Mouse (Mus musculus) midbrain, embryonic 16.5 days (tissue): ENCODE data around the gene Npy. TPM values are rescaled to one million over a fixed set of nuclear protein-coding genes. Genes with fewer than 3 reads are reported as not detected.

Source experiments
- ATAC-seq: fragments of 200-750 bp; cut with Nextera tagmentation; 2 replicates; pipeline ENCODE4 v1.8.0; 2017; ENCODE audit warnings: moderate TSS enrichment
- H3K27ac ChIP-seq: fragments of 300-500 bp; sonication (generic); 2 replicates; pipeline ENCODE4 v1.5.1; 2014; ENCODE audit warnings: mild to moderate bottlenecking, low read length, mixed read lengths
- H3K27me3 ChIP-seq: fragments of 300-500 bp; sonication (generic); 2 replicates; pipeline ENCODE4 v1.6.1; 2014; ENCODE audit warnings: low read depth, low read length, mixed read lengths; ENCODE audit not compliant: control insufficient read depth, insufficient read depth
- H3K36me3 ChIP-seq: fragments of 300-500 bp; sonication (generic); 2 replicates; pipeline ENCODE4 v1.6.1; 2014; ENCODE audit warnings: mild to moderate bottlenecking, low read length, moderate library complexity, mixed read lengths; ENCODE audit not compliant: control insufficient read depth, insufficient read depth
- H3K4me1 ChIP-seq: fragments of 300-500 bp; sonication (generic); 2 replicates; pipeline ENCODE4 v1.6.1; 2014; ENCODE audit warnings: mild to moderate bottlenecking, low read length, mixed read lengths; ENCODE audit not compliant: control insufficient read depth, insufficient read depth
- H3K4me2 ChIP-seq: fragments of 300-500 bp; sonication (generic); 2 replicates; pipeline ENCODE4 v1.6.1; 2014; ENCODE audit warnings: mild to moderate bottlenecking, low read length, mixed read lengths
- H3K4me3 ChIP-seq: fragments of 300-500 bp; sonication (generic); 2 replicates; pipeline ENCODE4 v1.5.1; 2014; ENCODE audit warnings: low read depth, mild to moderate bottlenecking, low read length, moderate library complexity, mixed read lengths
- H3K9ac ChIP-seq: fragments of 300-500 bp; sonication (generic); 2 replicates; pipeline ENCODE4 v1.6.1; 2014; ENCODE audit warnings: low read depth, low read length, mixed read lengths
- H3K9me3 ChIP-seq: fragments of 300-500 bp; sonication (generic); replicated peaks from 2 replicates; pipeline ENCODE4 v1.6.1; 2014; ENCODE audit warnings: mild to moderate bottlenecking, low read length, mixed read lengths; ENCODE audit not compliant: control insufficient read depth, poor library complexity, severe bottlenecking
- whole genome bisulfite sequencing: fragments of 180-500 bp; shearing (Covaris S2); extraction: QIAGEN DNeasy Blood & Tissue Kit; methylation state at CpG from one replicate; pipeline ENCODE4 v1.1.7; 2014; 5-methylcytosine and 5-hydroxymethylcytosine counted together
- polyA plus RNA-seq: library from polyadenylated mRNA; unstranded; fragments of >200 nt; fragmentation: Nextera tagmentation; extraction: Ambion mirVana; gene quantifications from 2 replicates; pipeline ENCODE4 v1.2.1, GENCODE M21; 2015

Npy gene
- polyA plus RNA-seq: 98.2 and 130 TPM in 2 replicates

DNA sequence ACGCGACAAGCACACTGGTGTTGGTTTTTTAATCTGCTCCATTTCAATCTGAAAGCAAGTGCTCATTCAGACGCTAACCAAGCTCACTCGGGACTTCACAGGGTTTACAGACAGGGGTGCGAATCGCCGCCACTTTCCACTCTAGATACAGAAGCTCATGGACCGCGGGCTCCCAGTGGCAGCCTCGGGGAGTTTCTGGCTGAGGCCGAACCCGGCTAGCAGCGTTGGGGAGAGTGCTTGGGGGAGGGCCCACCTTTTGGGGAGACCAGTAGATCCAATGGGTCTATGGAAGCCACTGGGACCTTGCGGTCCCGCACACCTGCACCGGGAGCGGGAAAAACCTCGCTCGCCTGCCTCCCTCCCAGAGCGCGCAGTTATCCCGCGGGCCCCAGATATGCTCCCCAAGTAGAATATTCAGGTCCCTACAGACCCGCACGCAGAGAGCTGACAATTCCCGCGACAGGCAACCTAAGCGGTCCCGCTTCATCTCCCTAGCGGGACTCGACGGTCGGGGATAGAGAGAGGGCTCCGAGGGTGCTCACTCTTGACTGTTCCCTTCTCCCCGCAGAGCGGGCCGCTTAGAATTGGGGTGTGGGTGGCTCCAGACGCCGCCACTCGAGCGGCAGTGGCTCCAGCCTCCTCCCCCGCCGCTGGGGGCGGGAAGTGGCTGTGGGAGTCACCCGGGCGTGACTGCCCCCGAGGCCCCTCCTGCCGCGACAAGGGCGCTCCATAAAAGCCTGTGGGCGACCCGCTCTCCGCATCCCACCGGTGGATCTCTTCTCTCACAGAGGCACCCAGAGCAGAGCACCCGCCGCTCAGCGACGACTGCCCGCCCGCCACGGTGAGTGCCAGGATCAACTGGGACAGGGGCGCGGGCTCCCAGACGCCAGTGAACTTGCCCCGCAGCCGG, at the start of gene Npy:
Gene Npy, plus strand, starts transcription at position 750 of the 910 bp plus-strand sequence.
- H3K4me2 ChIP-seq: peak within 1 kb of the TSS; percentile 83
- no peaks in the 10 kb centered on the region for H3K9me3 ChIP-seq
- no peak within 1 kb of the TSS for H3K27ac ChIP-seq
- under 1% methylated on average over 65 of the region's 66 CpGs for WGBS
- H3K4me3 ChIP-seq: peak within 1 kb of the TSS; percentile 45
- H3K27me3 ChIP-seq: peaks cover 26% of the 10 kb centered on the region
- peak within 1 kb of the TSS; percentile 54 for H3K9ac ChIP-seq
- ATAC-seq: peak; percentile 76
- H3K36me3 ChIP-seq: no peaks in the 10 kb centered on the region
- H3K4me1 ChIP-seq: peaks cover 10% of the 10 kb centered on the region; the same call in 1 of the 2 replicates

DNA sequence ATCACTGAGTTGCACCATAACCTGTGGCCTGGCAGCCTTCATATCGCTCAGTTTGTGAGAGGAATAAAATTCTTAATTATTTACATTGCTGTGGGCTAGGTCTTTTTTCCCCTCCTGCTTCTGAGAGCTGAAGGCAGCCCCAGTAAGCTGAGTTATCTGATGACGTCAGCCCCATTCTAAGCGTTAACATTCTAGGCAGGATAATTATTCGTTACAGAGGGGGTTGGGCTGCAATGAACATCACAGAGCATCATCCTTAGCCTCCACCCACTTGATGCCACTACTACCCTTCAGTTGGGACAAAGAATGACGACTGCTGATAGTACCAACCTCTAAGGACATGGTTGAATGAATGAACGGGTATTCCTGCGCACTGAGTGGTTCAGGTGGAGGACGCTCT, 47.5 kb upstream of the Npy start:
- ATAC-seq: no peak
- Histone ChIP-seq H3K9me3 (no peaks in the 10 kb centered on the region), H3K4me2 (no peak overlapping the region), H3K9ac (no peak overlapping the region), H3K27me3 (no peaks in the 10 kb centered on the region), H3K4me1 (peaks cover 9% of the 10 kb centered on the region; the same call in 1 of the 2 replicates), H3K36me3 (no peaks in the 10 kb centered on the region), H3K27ac (no peak overlapping the region), H3K4me3 (no peak overlapping the region)
- 56% methylated on average over 8 of the region's 8 CpGs for WGBS

DNA sequence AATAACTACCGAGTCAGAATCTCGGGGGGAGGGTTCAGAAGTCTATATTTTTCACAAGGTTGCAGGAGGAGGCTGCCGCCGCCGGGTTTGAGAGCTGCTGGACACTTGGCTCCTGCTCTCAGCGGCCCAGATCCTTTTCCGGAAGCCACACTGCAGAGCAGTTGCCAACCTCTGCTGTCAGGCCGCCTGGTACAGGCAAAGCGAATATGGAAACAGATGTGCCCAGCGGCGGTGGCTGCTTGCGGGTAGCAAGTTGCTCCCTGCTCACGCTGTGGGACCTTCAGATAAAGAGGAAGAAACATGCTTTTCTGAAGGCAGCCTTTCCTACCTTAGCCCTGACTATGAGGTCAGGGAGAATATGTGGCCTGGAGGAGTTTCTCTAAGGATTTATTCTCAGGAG, 44.4 kb upstream of the Npy start:
- Histone ChIP-seq H3K27me3 (no peaks in the 10 kb centered on the region), H3K4me2 (no peak overlapping the region), H3K9me3 (no peaks in the 10 kb centered on the region), H3K9ac (no peak overlapping the region), H3K27ac (no peak overlapping the region), H3K4me3 (no peak overlapping the region), H3K36me3 (no peaks in the 10 kb centered on the region), H3K4me1 (peaks cover 9% of the 10 kb centered on the region; the same call in 1 of the 2 replicates)
- 62% methylated on average over 13 of the region's 13 CpGs for WGBS
- ATAC-seq: no peak

DNA sequence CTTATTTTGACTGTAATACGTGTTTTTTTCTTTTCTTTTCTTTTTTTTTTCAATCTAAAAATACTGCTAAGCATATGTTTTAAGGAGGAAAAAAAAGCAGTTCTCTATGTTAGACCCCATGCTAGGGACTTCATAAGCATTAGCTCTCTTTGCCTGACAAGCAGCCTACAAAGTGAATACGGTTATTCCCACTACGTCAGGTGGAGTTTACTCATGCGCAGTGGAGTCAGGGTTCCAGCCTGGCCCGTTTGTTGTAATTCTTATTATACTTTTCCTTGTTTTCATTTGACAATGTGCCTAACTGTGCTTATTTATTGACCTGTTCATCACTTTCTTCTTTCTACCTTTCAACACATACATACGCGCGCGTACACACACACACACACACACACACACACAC, 43.8 kb upstream of the Npy start:
- 79% methylated on average over 9 of the region's 9 CpGs for WGBS
- ATAC-seq: no peak
- no peaks in the 10 kb centered on the region for H3K36me3 ChIP-seq
- H3K27me3 ChIP-seq: no peaks in the 10 kb centered on the region
- H3K4me1 ChIP-seq: peaks cover 9% of the 10 kb centered on the region; the same call in 1 of the 2 replicates
- H3K9me3 ChIP-seq: no peaks in the 10 kb centered on the region
- H3K9ac ChIP-seq: no peak overlapping the region
- no peak overlapping the region for H3K4me2 ChIP-seq
- no peak overlapping the region for H3K4me3 ChIP-seq
- no peak overlapping the region for H3K27ac ChIP-seq

DNA sequence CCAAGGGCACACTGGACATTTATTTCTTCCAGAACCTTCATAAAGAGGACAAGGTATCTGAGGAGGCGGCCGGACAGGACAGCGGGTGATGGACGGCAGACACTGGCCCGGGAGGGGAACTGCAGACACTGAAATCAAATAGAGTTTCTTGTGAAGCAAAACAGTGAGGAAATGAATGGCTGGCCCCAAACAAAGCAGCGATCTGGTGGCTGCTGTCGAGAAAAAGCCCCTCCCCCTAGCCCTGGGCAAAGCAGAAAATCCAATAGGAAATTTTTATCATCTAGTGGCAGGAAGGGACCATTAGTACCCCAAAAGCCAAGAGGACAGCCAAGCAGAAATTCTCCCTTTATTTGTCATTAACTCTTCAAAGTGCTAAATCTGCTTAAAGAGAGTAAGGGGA, 42.9 kb upstream of the Npy start:
- no peak for ATAC-seq
- Histone ChIP-seq H3K9me3 (no peaks in the 10 kb centered on the region), H3K4me3 (no peak overlapping the region), H3K36me3 (no peaks in the 10 kb centered on the region), H3K27ac (no peak overlapping the region; the same call in 1 of the 2 replicates), H3K4me1 (peaks cover 9% of the 10 kb centered on the region; the same call in 1 of the 2 replicates), H3K4me2 (peak overlapping the region; percentile 4; the same call in 1 of the 2 replicates), H3K9ac (no peak overlapping the region), H3K27me3 (no peaks in the 10 kb centered on the region)
- WGBS: 15% methylated on average over 7 of the region's 7 CpGs

DNA sequence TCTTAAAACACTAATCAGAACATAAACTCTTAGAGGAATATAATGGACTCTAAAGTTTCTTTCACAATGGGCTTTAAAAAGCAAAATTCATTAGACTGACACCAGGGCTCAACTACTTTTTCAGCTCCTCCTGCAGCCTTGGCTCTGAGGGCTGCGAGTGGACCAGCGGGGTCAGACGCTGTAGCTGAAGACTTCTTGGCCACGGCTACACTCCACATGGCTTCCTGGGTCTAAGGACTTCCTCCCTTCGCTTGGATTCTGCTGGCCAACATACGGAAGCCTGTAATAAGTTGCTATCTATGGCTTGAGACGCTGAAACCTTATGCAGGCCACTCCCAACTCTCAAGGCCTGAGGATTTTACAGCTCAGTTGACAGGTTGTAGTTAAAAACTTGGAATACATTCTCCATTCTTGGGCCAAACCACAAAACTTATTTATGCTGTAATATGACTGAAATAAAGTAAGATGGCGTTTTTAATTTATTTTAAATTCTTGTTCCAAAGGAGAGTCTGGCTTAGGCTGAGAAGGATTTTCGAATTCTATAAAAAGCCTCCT, 41.6 kb upstream of the Npy start:
- Histone ChIP-seq H3K4me3 (no peak overlapping the region), H3K4me2 (no peak overlapping the region), H3K36me3 (no peaks in the 10 kb centered on the region), H3K9me3 (no peaks in the 10 kb centered on the region), H3K27ac (no peak overlapping the region), H3K9ac (no peak overlapping the region), H3K4me1 (peaks cover 9% of the 10 kb centered on the region; the same call in 1 of the 2 replicates), H3K27me3 (no peaks in the 10 kb centered on the region)
- WGBS: 92% methylated on average over 9 of the region's 9 CpGs
- no peak for ATAC-seq

DNA sequence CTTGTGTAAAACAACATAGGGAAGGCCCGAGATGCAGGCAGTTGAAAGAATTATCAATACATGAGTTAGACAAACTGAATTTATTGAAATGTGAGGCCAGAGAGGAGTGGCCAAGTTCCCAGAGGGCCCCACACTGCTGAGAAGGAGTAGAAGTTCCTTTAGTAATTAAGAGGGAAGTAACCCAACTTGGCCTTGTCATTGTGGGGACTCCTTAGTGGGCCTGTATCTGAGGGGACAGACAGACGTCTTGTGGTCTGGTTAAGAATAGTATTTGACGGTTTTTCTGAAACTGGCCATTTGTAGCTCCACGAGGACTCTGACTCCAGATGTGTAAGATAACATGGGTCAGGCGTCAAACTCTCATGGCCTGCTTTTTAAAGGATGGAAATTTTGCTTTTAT, 40.7 kb upstream of the Npy start:
- 86% methylated on average over 5 of the region's 5 CpGs for WGBS
- H3K4me1 ChIP-seq: peaks cover 9% of the 10 kb centered on the region; the same call in 1 of the 2 replicates
- H3K36me3 ChIP-seq: no peaks in the 10 kb centered on the region
- no peaks in the 10 kb centered on the region for H3K27me3 ChIP-seq
- no peak for ATAC-seq
- H3K4me2 ChIP-seq: no peak overlapping the region
- no peak overlapping the region for H3K27ac ChIP-seq
- H3K9me3 ChIP-seq: no peaks in the 10 kb centered on the region
- H3K4me3 ChIP-seq: no peak overlapping the region
- no peak overlapping the region for H3K9ac ChIP-seq

DNA sequence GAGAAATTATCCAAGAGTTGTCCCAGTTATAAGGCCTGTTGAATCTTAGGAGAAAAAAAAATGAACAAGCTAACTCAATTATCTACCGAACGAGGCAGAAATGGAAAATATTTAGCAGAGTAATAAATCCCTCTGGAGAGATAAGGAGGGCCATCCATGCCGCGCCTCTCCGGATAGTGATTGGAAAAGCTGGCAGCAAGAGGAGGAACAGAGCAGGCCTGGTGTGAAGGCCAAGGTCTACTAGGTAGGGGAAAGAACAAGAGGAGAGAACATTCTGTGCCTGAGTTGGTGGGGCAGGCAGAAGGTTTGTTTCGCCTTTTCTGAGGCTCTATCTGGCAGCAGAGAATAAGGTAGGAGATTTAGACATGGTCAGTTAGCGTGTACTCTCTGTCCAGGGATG, 39.8 kb upstream of the Npy start:
- Histone ChIP-seq H3K27ac (no peak overlapping the region), H3K4me2 (no peak overlapping the region), H3K4me1 (peaks cover 9% of the 10 kb centered on the region; the same call in 1 of the 2 replicates), H3K4me3 (no peak overlapping the region), H3K27me3 (no peaks in the 10 kb centered on the region), H3K9me3 (0 out of 2 replicates have a peak, but pooled peaks cover 3% of the 10 kb centered on the region), H3K9ac (no peak overlapping the region), H3K36me3 (no peaks in the 10 kb centered on the region)
- WGBS: 93% methylated on average over 7 of the region's 7 CpGs
- no peak for ATAC-seq

DNA sequence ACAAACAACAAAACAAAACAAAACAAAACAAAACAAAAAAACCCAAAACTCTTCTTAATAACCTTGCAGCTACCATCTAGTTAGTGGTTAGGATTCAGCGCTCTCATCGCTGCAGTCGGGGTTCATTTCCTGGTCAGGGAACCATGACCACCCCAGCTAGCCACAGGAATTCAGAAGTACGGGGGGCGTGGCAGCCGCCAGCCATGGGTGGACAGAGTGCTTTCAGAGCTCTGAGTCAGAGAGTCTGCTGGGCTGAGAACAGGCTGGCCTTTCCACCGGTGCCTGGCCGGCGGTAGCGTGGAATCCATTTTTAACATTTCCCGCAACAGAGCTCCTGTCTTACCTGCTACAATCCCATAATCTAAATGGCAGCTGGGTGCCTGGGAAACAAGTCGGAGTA, 30.0 kb upstream of the Npy start:
- no peak for ATAC-seq
- H3K27ac ChIP-seq: no peak overlapping the region
- no peak overlapping the region for H3K4me3 ChIP-seq
- H3K9ac ChIP-seq: no peak overlapping the region
- no peaks in the 10 kb centered on the region for H3K9me3 ChIP-seq
- H3K27me3 ChIP-seq: no peaks in the 10 kb centered on the region
- H3K4me1 ChIP-seq: no peaks in the 10 kb centered on the region
- no peaks in the 10 kb centered on the region for H3K36me3 ChIP-seq
- H3K4me2 ChIP-seq: no peak overlapping the region
- WGBS: 67% methylated on average over 12 of the region's 12 CpGs
